Comparison of ENCODE assay signal across 31 mouse cellular contexts in the genomic region with DNA sequence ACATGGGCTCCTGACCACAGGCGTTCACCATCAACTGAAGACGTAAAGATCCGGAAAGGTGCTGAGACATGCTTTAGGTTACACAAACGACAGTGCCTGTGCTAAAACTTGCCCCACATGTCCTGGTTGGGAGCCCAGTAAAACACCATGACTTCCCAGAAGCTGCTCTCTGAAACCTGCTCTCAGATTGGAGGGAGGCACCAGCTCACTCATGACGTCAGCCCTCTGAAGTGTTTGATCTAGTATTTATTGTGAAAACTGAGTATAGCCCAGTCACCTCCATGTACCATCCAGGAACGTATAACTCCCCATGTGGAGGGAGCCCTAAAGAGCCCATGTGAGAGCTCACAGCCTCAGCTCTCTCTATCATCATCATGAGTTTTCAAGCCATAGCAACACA. TPM values are rescaled to one million over a fixed set of nuclear protein-coding genes. Genes with fewer than 3 reads are reported as not detected.
DNase-seq lines count a peak whose midpoint lies in the region; ATAC-seq and TF ChIP-seq lines count a peak whose summit lies in the region.
"Had no signal": no experiment of that assay in that cellular context is flagged by ENCODE, and none has a peak within 500 bp of the region (broad histone marks: within the 10 kb centered on the region; RNA-seq: fewer than 3 reads in every experiment).

No protein-coding gene starts in this region.

- no peaks in the 10 kb centered on the region for H3K36me3 ChIP-seq in lung, postnatal 0 days (ENCODE audit: insufficient read depth, low read length)
- no peaks in the 10 kb centered on the region for H3K36me3 ChIP-seq in stomach, embryonic 15.5 days
- H3K36me3 ChIP-seq: forebrain, embryonic 10.5 days; G1E; heart, embryonic 13.5 days; hindbrain, embryonic 12.5 days; hindbrain, embryonic 15.5 days had no signal

- WGBS in lung, postnatal 0 days: 67% methylated on average over 6 of the region's 6 CpGs
- WGBS in lung, adult 2 months: 62% methylated on average over 6 of the region's 6 CpGs
- 76% methylated on average over 6 of the region's 6 CpGs for whole genome bisulfite sequencing in stomach, embryonic 15.5 days

- no peaks in the 10 kb centered on the region for H3K27me3 ChIP-seq in lung, postnatal 0 days (replicated peaks; ENCODE audit: insufficient read depth, low read length)
- no peaks in the 10 kb centered on the region for H3K27me3 ChIP-seq in stomach, embryonic 15.5 days (replicated peaks)
- H3K27me3 ChIP-seq: forebrain, embryonic 13.5 days; heart, embryonic 13.5 days; hindbrain, embryonic 15.5 days; Patski had no signal

- no peak for TF ChIP-seq EP300 in lung, postnatal 0 days (IDR thresholded peaks at IDR 0.05)

- no peak for TF ChIP-seq POLR2A in lung, adult 2 months (IDR thresholded peaks at IDR 0.05; ENCODE audit: borderline replicate concordance, extremely low read depth, low read depth, low read length)

- DNase-seq in lung, postnatal 0 days (ENCODE audit: low spot score): peak; percentile 17
- no peak for DNase-seq in lung, adult 2 months
- DNase-seq in layer of hippocampus, postnatal 14 days (ENCODE audit: low spot score in 2 of 2): no peak
- DNase-seq in right cerebral cortex, adult 2 months (ENCODE audit: low spot score in 2 of 2): no peak
- DNase-seq: adrenal gland, postnatal 10 days; adrenal gland, postnatal 36 days; cerebellum, adult 18-20 months; cerebellum, adult 9-10 months; cerebellum, postnatal 14 days; gastrocnemius, postnatal 10 days; gastrocnemius, postnatal 36 days; heart, postnatal 14 days had no signal

- H3K4me2 ChIP-seq in lung, postnatal 0 days (replicated peaks; ENCODE audit: low read depth, low read length): no peak overlapping the region
- no peak overlapping the region for H3K4me2 ChIP-seq in stomach, embryonic 15.5 days
- H3K4me2 ChIP-seq: forebrain, embryonic 13.5 days; heart, embryonic 13.5 days; hindbrain, embryonic 12.5 days; hindbrain, embryonic 15.5 days had no signal

- ATAC-seq in lung, postnatal 0 days: no peak
- peak; percentile 52 for ATAC-seq in CD4-positive, CD25-positive, alpha-beta regulatory T cell, adult 4 months
- ATAC-seq in stomach, embryonic 15.5 days (ENCODE audit: insufficient read depth, low FRiP score, low read depth): no peak
- ATAC-seq: forebrain, embryonic 13.5 days; forebrain, embryonic 16.5 days; Patski had no signal

- peaks cover 7% of the 10 kb centered on the region; the same call in 1 of the 2 replicates for H3K4me1 ChIP-seq in lung, postnatal 0 days (ENCODE audit: insufficient read depth, low read depth, low read length)
- 0 out of 2 replicates have a peak, but pooled peaks cover 4% of the 10 kb centered on the region for H3K4me1 ChIP-seq in lung, adult 2 months (ENCODE audit: control insufficient read depth, insufficient read depth, low read length)
- H3K4me1 ChIP-seq in stomach, embryonic 15.5 days: no peaks in the 10 kb centered on the region
- H3K4me1 ChIP-seq: forebrain, embryonic 13.5 days; hindbrain, embryonic 12.5 days; hindbrain, embryonic 15.5 days had no signal

- no peaks in the 10 kb centered on the region for H3K9me3 ChIP-seq in lung, postnatal 0 days (ENCODE audit: low read length)
- H3K9me3 ChIP-seq in stomach, embryonic 15.5 days: no peaks in the 10 kb centered on the region
- H3K9me3 ChIP-seq: forebrain, embryonic 10.5 days; forebrain, embryonic 13.5 days; heart, embryonic 13.5 days; hindbrain, embryonic 12.5 days; hindbrain, embryonic 15.5 days had no signal

- no peak overlapping the region for H3K27ac ChIP-seq in lung, postnatal 0 days (ENCODE audit: low read length)
- H3K27ac ChIP-seq in stomach, embryonic 15.5 days: 0 out of 2 replicates have a peak overlapping the region, but pooled peaks have one; percentile 16
- H3K27ac ChIP-seq: forebrain, embryonic 10.5 days; forebrain, embryonic 13.5 days; heart, embryonic 13.5 days; hindbrain, embryonic 12.5 days; hindbrain, embryonic 15.5 days had no signal

- no peak overlapping the region for H3K4me3 ChIP-seq in lung, postnatal 0 days (ENCODE audit: low read depth, low read length)
- H3K4me3 ChIP-seq in lung, adult 2 months (replicated peaks; ENCODE audit: extremely low read depth, low read depth, low read length): no peak overlapping the region
- no peak overlapping the region for H3K4me3 ChIP-seq in stomach, embryonic 15.5 days (replicated peaks)
- H3K4me3 ChIP-seq: forebrain, embryonic 10.5 days; forebrain, embryonic 13.5 days; heart, embryonic 13.5 days; hindbrain, embryonic 12.5 days; hindbrain, embryonic 15.5 days had no signal

- no peak overlapping the region for H3K9ac ChIP-seq in lung, postnatal 0 days (replicated peaks; ENCODE audit: low read depth)
- H3K9ac ChIP-seq in stomach, embryonic 15.5 days: no peak overlapping the region
- H3K9ac ChIP-seq: forebrain, embryonic 13.5 days; heart, embryonic 13.5 days; hindbrain, embryonic 12.5 days; hindbrain, embryonic 15.5 days had no signal

- no peak for TF ChIP-seq CTCF in lung, postnatal 0 days (IDR thresholded peaks at IDR 0.05)
- no peak for TF ChIP-seq CTCF in lung, adult 2 months (IDR thresholded peaks at IDR 0.05; ENCODE audit: insufficient read depth, low read length)

RNA-seq across cellular contexts. Expression of gene Bcl6, which starts 9.3 kb away (rescaled TPM):
- 2.3 TPM in 2 replicates for polyA plus RNA-seq in lung, postnatal 0 days (2015; fragmentation: Nextera tagmentation; extraction: Ambion mirVana)
- 26.0 and 28.2 TPM in 2 replicates for polyA plus RNA-seq in lung, adult 2 months (2012; rRNA removed)
- polyA plus RNA-seq in CD4-positive, CD25-positive, alpha-beta regulatory T cell, adult 4 months (2017; shearing (Covaris generic)): 10 to 100 TPM in 1 of 2 experiments, 1 to 10 TPM in 1; 6.2 to 23.8 TPM
- 1.3 and 1.4 TPM in 2 replicates for polyA plus RNA-seq in stomach, embryonic 15.5 days (2015; fragmentation: Nextera tagmentation; extraction: Ambion mirVana)
- 10 to 100 TPM; 38.0 to 40.8 TPM for total RNA-seq in layer of hippocampus, postnatal 14 days (2021)
- polyA plus RNA-seq: G1E had no signal

RNA-seq across cellular contexts. Expression of gene Gm37419, which starts 9.6 kb away (rescaled TPM):
- not detected in 2 replicates for polyA plus RNA-seq in lung, postnatal 0 days (2015; fragmentation: Nextera tagmentation; extraction: Ambion mirVana)
- polyA plus RNA-seq in lung, adult 2 months (2012; rRNA removed): not detected in 2 replicates
- not detected for polyA plus RNA-seq in CD4-positive, CD25-positive, alpha-beta regulatory T cell, adult 4 months (2017; shearing (Covaris generic))
- polyA plus RNA-seq in stomach, embryonic 15.5 days (2015; fragmentation: Nextera tagmentation; extraction: Ambion mirVana): not detected in 2 replicates
- not detected for total RNA-seq in layer of hippocampus, postnatal 14 days (2021)
- total RNA-seq: adrenal gland, adult 18-20 months; adrenal gland, postnatal 10 days; adrenal gland, postnatal 36 days; CH12.LX; G1E; gastrocnemius, adult 18-20 months; gastrocnemius, postnatal 10 days; gastrocnemius, postnatal 36 days; granulocyte monocyte progenitor cell, adult 5-6 weeks; heart, postnatal 14 days; hematopoietic stem cell, adult 5-6 weeks had no signal
- polyA plus RNA-seq: C2C12; embryonic facial prominence, embryonic 11.5 days; embryonic facial prominence, embryonic 14.5 days; forebrain, embryonic 10.5 days; forebrain, embryonic 13.5 days; forebrain, embryonic 16.5 days; G1E; heart, embryonic 13.5 days; heart, embryonic 16.5 days; hindbrain, embryonic 12.5 days; hindbrain, embryonic 15.5 days had no signal
